Mouse (Mus musculus) mouse embryonic stem cell (cell line): ENCODE measurements around the gene Mfn1.

Source experiments
- in situ Hi-C, 2 experiments: fragments of 300-500 bp; cut with MboI; formaldehyde crosslinking; loops; 1 replicate in 1 of 2; 3 replicates in 1 of 2; pipeline ENCODE4 v1.14.3; 2019 to 2020; ENCODE audit warnings: low sequenced_read_pairs in 2 of 2, low pct_unique_long_range_greater_than_20kb in 1 of 2, mixed read lengths in 1 of 2; ENCODE audit not compliant: unreplicated experiment in 1 of 2

Mfn1 gene

GRCm38 (mm10) chr3:32583489-32583888 is 54.2 kb downstream of the Mfn1 start:
- in situ Hi-C loops: no loop called here

DNA sequence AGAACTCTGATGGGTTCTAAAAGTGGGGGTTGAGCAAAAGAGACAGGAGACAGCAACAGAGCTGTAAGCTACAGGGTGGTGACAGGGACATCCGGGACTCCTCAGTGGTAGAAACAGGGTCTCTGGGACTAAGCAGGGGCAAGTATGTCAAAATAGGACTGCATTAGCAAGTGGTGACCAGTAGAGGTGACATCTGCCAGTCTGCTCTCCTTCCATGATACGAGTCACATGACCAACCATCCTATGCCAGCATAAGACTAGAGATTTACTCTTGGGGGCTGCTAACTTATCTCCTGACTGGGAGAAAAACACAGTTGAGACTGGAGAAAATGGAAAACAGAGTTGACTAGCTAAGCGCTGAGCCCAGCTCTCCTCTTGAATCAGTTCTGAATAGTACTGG is 57.0 kb downstream of the Mfn1 start:
- in situ Hi-C loops: no loop called here

GRCm38 (mm10) chr3:32595080-32595479 is 65.8 kb downstream of the Mfn1 start:
- in situ Hi-C loops: no loop called here

DNA sequence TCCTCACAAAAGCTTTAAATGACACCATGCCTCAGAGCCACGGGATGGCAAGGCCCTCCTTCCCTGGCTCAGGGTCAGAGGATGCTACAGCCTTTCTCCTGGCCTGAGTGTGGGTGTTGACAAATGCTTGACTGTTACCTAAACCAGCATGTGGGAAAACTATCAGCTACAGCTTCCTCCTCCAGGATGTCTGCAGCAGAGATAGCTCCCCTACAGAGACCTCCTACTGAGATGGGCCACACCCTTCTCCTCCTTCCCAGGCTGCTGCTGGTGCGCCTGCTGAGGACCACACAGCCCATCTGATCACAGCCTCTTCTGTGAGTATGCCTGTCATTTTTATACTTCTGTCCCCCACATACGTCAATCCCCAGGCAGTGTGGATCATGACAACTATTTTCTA is 70.1 kb downstream of the Mfn1 start:
- in situ Hi-C loops: no loop called here

DNA sequence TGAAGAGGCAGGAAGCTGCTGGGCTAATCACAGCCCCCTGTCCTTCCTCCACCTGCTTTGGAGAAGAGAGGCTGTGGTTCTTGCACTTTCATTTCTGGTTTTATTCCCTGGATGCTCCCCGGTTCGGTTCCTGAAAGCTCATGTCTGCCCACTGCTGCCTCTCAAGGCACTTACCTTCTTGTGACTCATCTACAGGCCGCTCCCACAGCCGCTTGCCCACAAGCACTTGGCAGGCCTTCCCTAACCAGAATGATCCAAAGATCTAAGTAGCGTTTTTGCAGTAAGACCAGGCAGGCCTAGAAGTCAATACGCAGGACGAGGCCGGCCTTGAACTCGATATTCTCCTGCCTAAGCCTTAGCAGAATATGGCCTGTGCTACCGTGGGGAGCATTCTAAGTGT is 71.8 kb downstream of the Mfn1 start:
- in situ Hi-C loops: loop anchor here in 1 of 2 experiments (10.0 kb wide), 1 partner anchor 94 kb away; no protein-coding TSS in a partner anchor

- in situ Hi-C loops: loop anchor here (5.0 to 10.0 kb wide), 2 partner anchors 86 to 88 kb away; no protein-coding TSS in a partner anchor
Observed at GRCm38 (mm10) chr3:32609233-32609632, 80.0 kb downstream of the Mfn1 start.

- in situ Hi-C loops: no loop called here
Observed at GRCm38 (mm10) chr3:32610560-32610959, 81.3 kb downstream of the Mfn1 start.

DNA sequence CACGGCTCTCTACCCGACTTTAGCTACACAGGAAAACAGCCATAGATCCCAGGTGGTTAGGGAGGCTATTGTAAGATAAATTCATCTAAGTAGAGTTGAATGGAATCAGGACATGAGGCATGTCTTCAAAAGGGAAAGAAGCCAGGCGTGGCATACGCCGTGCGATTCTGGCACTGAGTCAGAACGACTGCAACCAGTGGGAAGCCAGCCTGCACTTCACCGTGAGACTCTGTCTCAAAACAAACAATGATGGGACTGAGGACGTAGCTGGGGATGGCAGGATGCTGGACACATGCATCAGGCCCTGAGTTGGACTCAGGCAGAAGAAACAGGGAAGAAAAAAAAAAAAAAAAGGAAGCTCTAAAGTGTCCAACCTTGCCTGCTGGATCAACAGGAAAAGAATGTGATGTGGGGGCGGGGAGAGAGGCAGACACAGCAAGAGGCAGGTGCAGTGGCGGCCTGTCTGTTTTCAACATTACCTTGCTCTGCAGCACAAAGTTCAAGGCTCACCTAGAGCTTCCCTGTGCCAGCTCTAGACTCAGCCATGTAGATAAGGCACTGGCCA is 82.4 kb downstream of the Mfn1 start:
- in situ Hi-C loops: no loop called here

DNA sequence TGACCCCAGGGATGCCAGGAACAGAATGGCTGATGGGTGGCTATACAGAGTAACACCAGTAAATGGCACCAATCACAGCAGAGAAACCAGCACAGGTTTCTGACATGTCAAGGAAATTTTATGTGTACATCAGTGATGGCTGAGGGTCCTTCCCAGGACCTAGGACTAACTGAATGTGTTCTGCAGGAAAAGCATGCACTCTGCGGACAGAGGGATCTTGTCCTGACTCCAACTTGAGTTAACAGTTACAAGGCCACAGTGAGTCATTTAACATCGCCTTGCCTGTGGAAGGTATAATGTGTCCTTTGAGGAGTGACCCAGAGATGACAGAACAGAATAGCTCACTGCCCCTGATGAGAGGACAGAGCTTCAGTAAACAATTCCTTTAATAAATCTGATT is 85.5 kb downstream of the Mfn1 start:
- in situ Hi-C loops: no loop called here

DNA sequence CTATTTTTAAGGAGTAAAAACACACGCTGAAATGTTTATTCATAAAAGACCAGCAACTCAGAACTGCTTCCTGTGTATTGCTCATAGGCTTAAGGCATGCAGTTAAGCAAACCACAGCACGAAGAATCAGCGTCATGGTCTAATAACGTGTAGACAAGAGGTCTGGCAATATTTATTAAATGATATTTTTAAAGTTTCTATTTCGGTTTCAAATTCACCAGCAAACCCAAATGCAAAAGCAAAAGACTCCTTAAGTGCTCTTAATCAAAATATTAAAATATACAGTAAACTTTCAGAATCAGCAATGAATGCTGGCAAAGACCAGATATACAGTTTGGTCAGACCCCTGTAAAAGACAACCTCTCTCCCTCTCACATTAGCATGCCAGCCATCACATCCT is 86.1 kb downstream of the Mfn1 start:
- in situ Hi-C loops: no loop called here

- in situ Hi-C loops: no loop called here
Observed at GRCm38 (mm10) chr3:32616006-32616330, 86.7 kb downstream of the Mfn1 start.

GRCm38 (mm10) chr3:32616331-32617052 is 87.2 kb downstream of the Mfn1 start, which contains the start of gene Gnb4:
Gnb4 (minus strand) TSS chr3:32616585.
- in situ Hi-C loops: no loop called here

DNA sequence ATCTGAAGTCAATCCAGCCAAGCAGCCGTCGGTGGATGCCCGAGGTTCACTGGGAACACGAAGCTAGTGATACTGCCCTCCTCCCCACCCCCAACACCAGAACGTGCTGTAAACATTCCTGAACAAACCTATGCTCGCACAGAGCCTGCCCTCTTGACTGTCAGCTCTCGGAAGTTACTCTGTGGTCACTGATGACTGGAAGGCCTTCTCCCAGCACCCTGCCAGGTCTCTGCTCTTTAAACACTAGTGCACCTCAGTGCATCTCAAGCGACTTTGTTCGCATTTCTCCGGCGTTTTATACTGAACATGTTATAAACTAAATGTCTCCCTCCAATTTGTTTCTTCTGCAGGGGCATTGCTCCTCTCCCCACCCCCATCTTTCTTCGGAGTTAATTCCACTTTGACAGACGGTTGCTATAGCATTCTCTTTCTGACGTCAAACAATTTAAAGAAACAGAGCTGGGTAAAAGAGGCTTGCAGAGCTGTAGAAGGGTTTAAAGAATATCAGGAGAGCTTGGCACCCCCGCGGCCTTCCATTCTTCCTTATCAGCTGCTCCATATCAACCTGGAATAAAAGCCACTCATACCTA is 87.9 kb downstream of the Mfn1 start:
- in situ Hi-C loops: no loop called here

DNA sequence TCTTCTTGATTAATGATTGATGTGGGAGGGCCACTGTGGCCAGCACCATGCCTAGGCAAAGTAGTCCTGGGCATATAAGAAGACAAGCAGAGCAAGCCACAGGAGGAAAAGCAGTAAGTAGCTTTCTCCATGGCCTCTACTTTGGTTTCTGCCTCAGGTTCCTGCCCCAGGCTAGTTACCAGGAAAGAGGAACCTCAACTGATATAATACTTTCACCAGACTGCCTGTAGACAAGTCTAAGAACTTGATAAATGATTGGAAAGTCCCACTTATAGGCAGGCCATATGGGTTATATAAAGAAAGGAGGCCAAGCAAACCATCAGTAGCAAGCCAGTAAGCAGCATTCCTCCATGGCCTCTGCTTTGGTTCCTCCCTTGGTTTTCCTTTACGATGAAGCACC is 92.4 kb downstream of the Mfn1 start:
- in situ Hi-C loops: no loop called here

DNA sequence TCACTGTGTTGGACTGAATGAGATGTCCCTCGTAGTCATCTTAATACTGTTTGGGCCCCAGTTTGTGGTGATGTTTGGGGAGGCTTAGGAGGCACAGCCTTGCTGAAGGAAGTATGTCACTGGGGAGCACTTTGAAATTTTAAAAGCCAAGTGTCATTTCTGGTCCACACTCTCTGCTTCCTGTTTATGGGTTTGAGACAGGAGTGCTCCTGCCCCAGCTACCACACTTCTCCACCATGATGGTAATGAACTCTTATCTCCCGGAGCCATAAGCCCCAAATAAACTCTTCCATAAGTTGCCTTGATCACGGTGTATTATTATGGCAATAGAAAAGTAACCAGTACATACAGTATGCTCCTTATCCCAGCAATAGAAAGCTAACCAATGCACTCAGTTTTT is 92.8 kb downstream of the Mfn1 start:
- in situ Hi-C loops: no loop called here

- in situ Hi-C loops: no loop called here
Observed at GRCm38 (mm10) chr3:32628141-32628540, 98.9 kb downstream of the Mfn1 start.
